Mouse (Mus musculus): ENCODE measurements at regions not wholly inside any gene's neighbourhood (a gene's known extent, or its start where the extent isn't known, plus 50 kb on each side); places are given as distances from the start of the nearest gene placed in this dataset.

GRCm38 (mm10) chr3:102644276-102644940, 89.9 kb upstream of the Tspan2 start:
- TF ChIP-seq CTCF (IDR thresholded peaks at IDR 0.05; ENCODE audit: control insufficient read depth, insufficient read depth, insufficient replicate concordance, low read depth, low read length) (no peak), POLR2A (IDR thresholded peaks at IDR 0.05; ENCODE audit: control insufficient read depth, low read depth, low read length) (no peak)
- no peaks in the 10 kb centered on the region for H3K36me3 ChIP-seq (ENCODE audit: control insufficient read depth, insufficient read depth, low read length)
- no peaks in the 10 kb centered on the region for H3K27me3 ChIP-seq (ENCODE audit: control insufficient read depth, insufficient read depth, low read length)
- H3K27ac ChIP-seq (ENCODE audit: control insufficient read depth, insufficient read depth, low read depth, low read length) = no peak overlapping the region
- H3K4me1 ChIP-seq (ENCODE audit: control insufficient read depth, insufficient read depth, low read length) = no peaks in the 10 kb centered on the region
- no peak overlapping the region for H3K4me3 ChIP-seq (ENCODE audit: control insufficient read depth, low read depth, low read length)

- Histone ChIP-seq H3K4me1 (ENCODE audit: control insufficient read depth, insufficient read depth, low read length) (no peaks in the 10 kb centered on the region), H3K36me3 (ENCODE audit: control insufficient read depth, insufficient read depth, low read length) (no peaks in the 10 kb centered on the region), H3K27ac (ENCODE audit: control insufficient read depth, insufficient read depth, low read depth, low read length) (no peak overlapping the region), H3K4me3 (ENCODE audit: control insufficient read depth, low read depth, low read length) (no peak overlapping the region), H3K27me3 (ENCODE audit: control insufficient read depth, insufficient read depth, low read length) (no peaks in the 10 kb centered on the region)
- TF ChIP-seq CTCF (IDR thresholded peaks at IDR 0.05; ENCODE audit: control insufficient read depth, insufficient read depth, insufficient replicate concordance, low read depth, low read length) = no peak
- TF ChIP-seq POLR2A (IDR thresholded peaks at IDR 0.05; ENCODE audit: control insufficient read depth, low read depth, low read length) = no peak
Measured at GRCm38 (mm10) chr3:102648450-102648849, 85.9 kb upstream of the Tspan2 start.

- TF ChIP-seq CTCF (IDR thresholded peaks at IDR 0.05; ENCODE audit: control insufficient read depth, insufficient read depth, insufficient replicate concordance, low read depth, low read length) (no peak), POLR2A (IDR thresholded peaks at IDR 0.05; ENCODE audit: control insufficient read depth, low read depth, low read length) (no peak)
- Histone ChIP-seq H3K27ac (ENCODE audit: control insufficient read depth, insufficient read depth, low read depth, low read length) (no peak overlapping the region), H3K4me1 (ENCODE audit: control insufficient read depth, insufficient read depth, low read length) (no peaks in the 10 kb centered on the region), H3K27me3 (ENCODE audit: control insufficient read depth, insufficient read depth, low read length) (no peaks in the 10 kb centered on the region), H3K36me3 (ENCODE audit: control insufficient read depth, insufficient read depth, low read length) (no peaks in the 10 kb centered on the region), H3K4me3 (ENCODE audit: control insufficient read depth, low read depth, low read length) (no peak overlapping the region)
Measured at GRCm38 (mm10) chr3:102654962-102655361, 79.4 kb upstream of the Tspan2 start.

DNA sequence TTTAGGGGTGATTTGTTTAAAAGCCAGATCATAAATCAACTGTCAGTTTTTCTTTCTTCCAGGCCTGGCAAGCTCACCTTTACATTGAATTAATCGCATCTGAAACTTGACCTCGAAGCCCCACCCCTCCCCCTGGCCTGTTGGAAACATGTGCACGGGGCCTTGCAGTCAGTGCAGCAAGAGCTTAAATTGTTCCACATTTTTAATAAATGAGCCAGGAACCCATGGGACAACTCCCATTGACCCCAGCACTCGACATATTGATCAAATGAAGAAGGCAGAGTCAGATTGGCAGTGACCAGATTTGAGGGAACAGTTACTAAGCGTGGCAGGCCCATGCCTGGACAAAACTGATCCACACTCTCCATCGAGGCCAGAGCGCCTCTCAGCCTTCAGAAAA, 77.2 kb upstream of the Tspan2 start:
- H3K4me3 ChIP-seq (ENCODE audit: control insufficient read depth, low read depth, low read length) = no peak overlapping the region
- TF ChIP-seq POLR2A (IDR thresholded peaks at IDR 0.05; ENCODE audit: control insufficient read depth, low read depth, low read length) (no peak), CTCF (IDR thresholded peaks at IDR 0.05; ENCODE audit: control insufficient read depth, insufficient read depth, insufficient replicate concordance, low read depth, low read length) (no peak)
- no peaks in the 10 kb centered on the region for H3K4me1 ChIP-seq (ENCODE audit: control insufficient read depth, insufficient read depth, low read length)
- no peak overlapping the region for H3K27ac ChIP-seq (ENCODE audit: control insufficient read depth, insufficient read depth, low read depth, low read length)
- H3K36me3 ChIP-seq (ENCODE audit: control insufficient read depth, insufficient read depth, low read length) = no peaks in the 10 kb centered on the region
- no peaks in the 10 kb centered on the region for H3K27me3 ChIP-seq (ENCODE audit: control insufficient read depth, insufficient read depth, low read length)

- H3K4me1 ChIP-seq (ENCODE audit: control insufficient read depth, insufficient read depth, low read length) = no peaks in the 10 kb centered on the region
- H3K27me3 ChIP-seq (ENCODE audit: control insufficient read depth, insufficient read depth, low read length) = no peaks in the 10 kb centered on the region
- no peak overlapping the region for H3K27ac ChIP-seq (ENCODE audit: control insufficient read depth, insufficient read depth, low read depth, low read length)
- no peaks in the 10 kb centered on the region for H3K36me3 ChIP-seq (ENCODE audit: control insufficient read depth, insufficient read depth, low read length)
- no peak overlapping the region for H3K4me3 ChIP-seq (ENCODE audit: control insufficient read depth, low read depth, low read length)
- no peak for TF ChIP-seq POLR2A (IDR thresholded peaks at IDR 0.05; ENCODE audit: control insufficient read depth, low read depth, low read length)
- TF ChIP-seq CTCF (IDR thresholded peaks at IDR 0.05; ENCODE audit: control insufficient read depth, insufficient read depth, insufficient replicate concordance, low read depth, low read length) = no peak
Measured at GRCm38 (mm10) chr3:102657531-102658060, 76.7 kb upstream of the Tspan2 start.

DNA sequence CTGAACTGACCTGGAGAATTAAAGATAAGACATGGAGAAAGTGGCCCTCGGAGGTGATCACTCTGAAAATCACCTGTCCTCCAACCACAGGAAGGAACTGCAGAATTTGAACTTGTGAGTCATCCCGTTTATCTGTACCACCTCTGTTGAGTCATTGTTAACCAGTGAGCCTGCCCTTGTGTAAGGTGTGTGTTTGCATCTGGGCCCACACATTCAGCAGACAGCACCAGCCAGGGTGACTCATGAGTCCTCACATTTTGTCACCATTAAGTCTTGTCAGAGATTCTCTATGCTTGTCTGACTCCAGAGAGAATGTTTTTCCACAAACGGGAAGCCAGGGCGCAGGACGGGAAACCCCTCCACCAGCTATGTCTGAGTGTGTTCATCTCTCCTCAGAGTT, 75.0 kb upstream of the Tspan2 start:
- TF ChIP-seq CTCF (IDR thresholded peaks at IDR 0.05; ENCODE audit: control insufficient read depth, insufficient read depth, insufficient replicate concordance, low read depth, low read length) (no peak), POLR2A (IDR thresholded peaks at IDR 0.05; ENCODE audit: control insufficient read depth, low read depth, low read length) (no peak)
- Histone ChIP-seq H3K27me3 (ENCODE audit: control insufficient read depth, insufficient read depth, low read length) (no peaks in the 10 kb centered on the region), H3K4me3 (ENCODE audit: control insufficient read depth, low read depth, low read length) (no peak overlapping the region), H3K4me1 (ENCODE audit: control insufficient read depth, insufficient read depth, low read length) (no peaks in the 10 kb centered on the region), H3K36me3 (ENCODE audit: control insufficient read depth, insufficient read depth, low read length) (no peaks in the 10 kb centered on the region), H3K27ac (ENCODE audit: control insufficient read depth, insufficient read depth, low read depth, low read length) (no peak overlapping the region)

GRCm38 (mm10) chr3:102661296-102661695, 73.0 kb upstream of the Tspan2 start:
- Histone ChIP-seq H3K4me1 (ENCODE audit: control insufficient read depth, insufficient read depth, low read length) (no peaks in the 10 kb centered on the region), H3K4me3 (ENCODE audit: control insufficient read depth, low read depth, low read length) (no peak overlapping the region), H3K27ac (ENCODE audit: control insufficient read depth, insufficient read depth, low read depth, low read length) (no peak overlapping the region), H3K36me3 (ENCODE audit: control insufficient read depth, insufficient read depth, low read length) (no peaks in the 10 kb centered on the region), H3K27me3 (ENCODE audit: control insufficient read depth, insufficient read depth, low read length) (no peaks in the 10 kb centered on the region)
- no peak for TF ChIP-seq CTCF (IDR thresholded peaks at IDR 0.05; ENCODE audit: control insufficient read depth, insufficient read depth, insufficient replicate concordance, low read depth, low read length)
- no peak for TF ChIP-seq POLR2A (IDR thresholded peaks at IDR 0.05; ENCODE audit: control insufficient read depth, low read depth, low read length)

All from testis, adult 2 months (tissue).